In the genomic region with DNA sequence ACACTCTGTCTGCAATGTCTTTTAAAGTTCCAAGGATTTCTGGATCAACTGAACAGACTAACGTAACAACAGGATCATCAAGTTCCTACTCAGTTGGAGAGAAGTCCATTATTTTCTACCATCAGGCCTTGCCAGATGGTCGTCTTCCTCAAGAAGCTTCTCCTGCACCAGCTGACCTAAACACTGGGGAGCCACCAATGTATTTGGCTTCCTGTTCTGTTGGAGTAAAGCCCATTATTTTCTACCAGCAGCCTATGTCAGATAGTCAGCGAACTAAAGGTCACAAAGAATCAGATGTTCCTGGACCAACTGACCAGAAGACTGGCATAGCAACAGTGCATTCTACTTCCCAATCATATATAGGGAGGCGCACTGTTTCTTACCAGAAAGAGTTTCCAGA, we compare ENCODE assay signal across 8 mouse cellular contexts.
"Had no signal": no experiment of that assay in that cellular context is flagged by ENCODE, and none has a peak within 500 bp of the region (broad histone marks: within the 10 kb centered on the region; RNA-seq: fewer than 3 reads in every experiment).

No protein-coding gene starts in this region.

- DNase-seq: kidney, postnatal 10 days; kidney, postnatal 4 days; lung, adult 2 months; lung, postnatal 10 days; right cerebral cortex, adult 18-20 months; right cerebral cortex, postnatal 25 days; thymus, adult 2 months; thymus, postnatal 25 days had no signal
